Mouse (Mus musculus): Measurements from ENCODE around the gene Tmem51.
A peak's percentile ranks its signal among the peaks of the same experiment; 100 is the strongest.
"Not testable (repeated sequence)": the region's sequence is repeated elsewhere in the genome, so short reads cannot be mapped to it uniquely, and the experiment has no call there.

Tmem51 gene

GRCm38 (mm10) chr4:142026965-142027364, 57.1 kb downstream of the Tmem51 start:
- no peak for DNase-seq (ENCODE audit: extremely low read depth, low read depth, low spot score)

DNA sequence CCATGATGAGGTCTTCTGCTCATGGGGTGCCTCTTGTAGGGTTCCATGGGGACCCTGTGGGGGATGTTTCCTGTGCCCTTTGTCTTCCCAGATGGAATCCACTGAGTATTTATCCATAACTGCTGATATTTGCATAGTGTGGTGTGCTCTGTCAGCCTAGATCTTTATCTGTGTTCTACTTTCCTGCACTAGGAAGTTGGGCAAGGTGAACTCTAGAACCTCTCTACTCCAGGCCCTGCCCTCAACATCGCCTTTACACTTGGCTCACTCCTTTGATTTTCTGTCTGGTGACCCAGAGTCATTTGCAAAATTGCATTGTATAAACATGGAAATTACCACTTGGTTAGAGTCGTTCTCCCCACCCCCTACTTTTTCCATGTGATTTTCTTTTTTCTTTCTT, 59.6 kb downstream of the Tmem51 start:
- no peak for DNase-seq (ENCODE audit: extremely low read depth, low read depth, low spot score)

- DNase-seq (ENCODE audit: extremely low read depth, low read depth, low spot score): no peak
These were observed 60.9 kb downstream of the Tmem51 start for GRCm38 (mm10) chr4:142023166-142023565.

- no peak for DNase-seq (ENCODE audit: extremely low read depth, low read depth, low spot score)
These were observed 66.4 kb downstream of the Tmem51 start for GRCm38 (mm10) chr4:142017686-142018085.

DNA sequence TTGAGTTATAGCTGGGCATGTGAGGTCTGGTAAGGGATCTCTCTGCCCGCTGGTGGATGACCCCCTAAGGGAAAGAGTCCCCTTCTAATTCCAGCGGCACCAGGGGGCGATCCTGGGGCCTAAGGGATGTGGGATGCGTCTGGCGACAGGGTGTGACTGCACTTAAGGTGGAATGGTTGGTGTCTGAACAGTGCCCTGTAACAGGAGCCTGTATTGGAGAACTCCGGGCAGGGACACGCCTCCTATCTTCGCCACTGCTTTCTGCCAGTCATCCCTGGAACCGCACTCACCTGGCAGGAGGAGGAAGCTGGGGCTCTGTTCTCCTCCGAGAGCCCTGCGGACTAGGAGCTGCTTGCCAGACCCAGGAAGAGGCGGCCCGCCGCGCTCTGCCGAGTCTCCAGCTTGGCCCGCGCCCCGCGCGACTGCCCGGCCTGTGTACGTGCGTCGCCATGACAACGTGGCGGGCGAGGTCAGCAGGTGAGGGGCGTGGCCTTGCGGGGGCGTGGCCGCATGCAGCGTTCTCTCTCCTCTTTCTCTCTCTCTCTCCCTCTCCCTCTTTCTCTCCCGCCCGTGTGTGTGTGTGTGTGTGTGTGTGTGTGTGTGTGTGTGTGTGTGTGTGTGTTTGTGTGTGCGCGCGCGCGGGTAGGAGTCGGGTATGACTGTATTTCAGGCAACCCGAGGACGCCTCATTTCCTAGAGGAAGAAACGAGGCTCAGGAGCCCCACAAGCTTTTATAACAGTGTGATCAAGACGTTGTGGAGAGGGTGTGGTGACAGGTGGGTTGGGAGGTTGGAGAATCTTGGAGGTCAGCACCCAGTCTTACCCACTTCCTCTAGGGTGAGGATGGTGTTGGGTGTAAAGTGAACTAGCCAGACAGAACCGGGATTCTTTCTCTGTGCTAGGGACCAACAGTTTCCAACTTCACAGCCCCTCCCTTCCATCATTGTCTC, 69.2 kb downstream of the Tmem51 start, which contains the start of gene Fhad1:
Gene Fhad1, minus strand, starts transcription at position 424 of the 950 bp plus-strand sequence.
- DNase-seq (ENCODE audit: extremely low read depth, low read depth, low spot score): no peak

- no peak for DNase-seq (ENCODE audit: extremely low read depth, low read depth, low spot score)
These were observed 72.9 kb downstream of the Tmem51 start for GRCm38 (mm10) chr4:142011236-142011635.

DNA sequence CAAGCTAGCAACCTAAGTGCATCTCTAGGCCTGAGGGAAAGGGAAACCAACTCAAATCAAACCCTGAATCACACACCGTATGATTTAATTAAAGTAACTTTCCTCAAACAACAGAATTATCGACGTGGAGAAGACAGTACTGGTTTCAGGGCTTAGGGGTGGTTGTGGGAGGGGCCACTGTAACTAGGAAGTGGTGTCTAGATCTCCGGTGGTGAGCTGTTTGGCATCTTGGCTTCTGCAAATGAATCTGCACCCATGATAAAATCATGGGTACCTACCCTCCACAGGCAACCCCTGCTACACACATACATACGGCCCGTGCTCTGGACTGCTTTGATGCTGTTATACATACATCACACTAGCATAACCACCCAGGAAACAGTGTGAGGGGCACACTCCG, 73.7 kb downstream of the Tmem51 start:
- DNase-seq (ENCODE audit: extremely low read depth, low read depth, low spot score): no peak

- DNase-seq (ENCODE audit: extremely low read depth, low read depth, low spot score): no peak
These were observed 75.9 kb downstream of the Tmem51 start for GRCm38 (mm10) chr4:142008206-142008605.

DNA sequence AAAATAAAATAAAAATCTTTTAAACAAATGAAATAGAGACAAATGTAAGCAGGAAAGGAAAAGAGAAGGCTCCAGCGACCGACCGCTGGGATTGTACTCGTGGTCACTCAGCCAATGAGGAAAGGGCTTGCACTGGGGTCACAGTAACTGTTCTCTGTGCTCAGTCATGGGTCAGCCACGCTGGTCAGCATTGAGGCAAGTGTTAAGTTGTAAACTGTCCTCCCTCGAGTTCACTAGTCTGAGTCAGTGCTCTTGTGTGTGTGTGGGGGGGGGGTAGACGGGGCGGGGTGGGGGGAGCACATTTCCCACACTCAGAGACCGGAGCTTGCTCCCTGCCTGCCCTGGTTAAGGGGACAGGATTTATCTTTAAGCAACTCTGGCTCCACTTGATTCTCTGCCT, 83.5 kb downstream of the Tmem51 start:
- DNase-seq (ENCODE audit: extremely low read depth, low read depth, low spot score): no peak

- no peak for DNase-seq (ENCODE audit: extremely low read depth, low read depth, low spot score)
These were observed 84.5 kb downstream of the Tmem51 start for GRCm38 (mm10) chr4:141999494-142000074.

DNA sequence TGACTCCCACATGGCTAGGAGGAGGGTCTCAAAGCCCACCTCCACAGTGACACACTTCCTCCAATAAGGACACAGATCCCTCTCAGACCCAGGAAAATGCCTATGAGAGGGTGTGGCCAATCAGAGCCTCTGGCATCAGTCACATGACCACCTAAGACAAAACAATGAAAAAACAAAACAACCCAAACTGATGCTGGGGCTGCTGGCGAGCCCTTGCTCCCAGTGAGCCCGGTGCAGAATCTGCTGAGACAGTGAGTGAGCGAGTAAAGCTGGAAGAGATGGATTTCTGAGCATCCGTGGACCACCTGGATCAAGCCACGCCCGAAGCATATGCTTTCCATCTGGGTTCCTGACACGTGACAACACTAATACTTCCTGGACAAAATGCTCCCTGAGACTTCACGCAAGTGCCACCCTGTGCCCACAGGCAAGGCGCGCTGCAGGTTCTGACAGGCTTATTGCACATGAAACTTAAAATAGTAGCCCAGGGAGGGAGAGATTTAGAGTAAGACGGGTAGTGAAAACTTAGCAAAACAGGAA, 85.8 kb downstream of the Tmem51 start:
- peak; percentile 58 for DNase-seq (ENCODE audit: extremely low read depth, low read depth, low spot score)

DNA sequence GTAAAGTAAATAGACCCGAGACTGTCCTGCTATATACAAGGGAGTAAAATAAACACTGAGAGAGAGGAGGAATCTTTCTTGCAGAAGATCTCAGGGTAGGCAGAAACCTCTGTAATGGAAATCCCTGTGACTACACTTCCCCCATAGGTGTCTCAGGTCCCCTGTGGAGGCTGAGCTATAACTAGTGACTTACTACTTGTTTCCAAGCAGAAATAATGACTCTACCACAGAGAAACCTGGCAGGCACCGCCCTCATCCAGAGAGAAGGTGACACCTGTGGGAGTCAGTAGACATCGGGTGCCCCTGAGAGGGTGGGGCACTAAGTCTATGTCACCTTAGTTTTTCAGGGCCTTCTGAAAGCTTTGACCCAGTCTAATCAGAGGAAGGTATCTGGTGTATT, 87.2 kb downstream of the Tmem51 start:
- no peak for DNase-seq (ENCODE audit: extremely low read depth, low read depth, low spot score)

- no peak for DNase-seq (ENCODE audit: extremely low read depth, low read depth, low spot score)
These were observed 88.0 kb downstream of the Tmem51 start for GRCm38 (mm10) chr4:141996086-141996485.

- not testable (repeated sequence) for DNase-seq (ENCODE audit: extremely low read depth, low read depth, low spot score)
These were observed 90.0 kb downstream of the Tmem51 start for GRCm38 (mm10) chr4:141994062-141994471.

DNA sequence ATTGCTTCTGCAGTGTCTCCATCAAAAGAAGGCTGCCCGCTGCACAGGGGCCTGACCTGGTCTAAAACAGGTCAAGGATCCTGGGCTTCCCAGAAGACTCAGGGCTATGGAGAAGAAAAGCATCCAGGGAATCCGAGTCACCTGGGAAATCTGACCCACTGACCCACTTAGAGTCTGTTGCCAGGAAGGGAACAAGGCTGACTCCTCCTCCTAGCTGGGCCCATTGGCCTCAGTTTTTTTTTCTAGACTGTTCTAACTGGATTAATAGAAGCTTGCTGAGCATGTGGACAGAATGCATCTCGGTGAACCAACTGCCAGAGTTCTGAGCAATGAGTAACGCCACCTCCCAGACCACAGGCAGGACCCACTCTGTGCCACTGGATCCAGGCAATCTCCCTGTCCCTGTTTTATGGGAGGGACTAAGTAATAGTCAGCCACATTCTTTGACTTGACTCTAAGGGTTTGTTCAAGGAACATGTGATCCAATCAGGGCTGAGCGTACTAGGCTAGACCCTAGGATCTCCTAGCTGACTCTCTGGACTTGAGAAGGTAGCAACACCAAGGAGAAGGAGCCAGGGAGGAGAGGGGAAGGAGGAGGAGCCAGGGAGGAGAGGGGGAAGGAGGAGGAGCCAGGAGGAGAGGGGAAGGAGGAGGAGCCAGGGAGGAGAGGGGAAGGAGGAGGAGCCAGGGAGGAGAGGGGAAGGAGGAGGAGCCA, 90.6 kb downstream of the Tmem51 start:
- no peak for DNase-seq (ENCODE audit: extremely low read depth, low read depth, low spot score)

- no peak for DNase-seq (ENCODE audit: extremely low read depth, low read depth, low spot score)
These were observed 91.4 kb downstream of the Tmem51 start for GRCm38 (mm10) chr4:141992530-141993204.

DNA sequence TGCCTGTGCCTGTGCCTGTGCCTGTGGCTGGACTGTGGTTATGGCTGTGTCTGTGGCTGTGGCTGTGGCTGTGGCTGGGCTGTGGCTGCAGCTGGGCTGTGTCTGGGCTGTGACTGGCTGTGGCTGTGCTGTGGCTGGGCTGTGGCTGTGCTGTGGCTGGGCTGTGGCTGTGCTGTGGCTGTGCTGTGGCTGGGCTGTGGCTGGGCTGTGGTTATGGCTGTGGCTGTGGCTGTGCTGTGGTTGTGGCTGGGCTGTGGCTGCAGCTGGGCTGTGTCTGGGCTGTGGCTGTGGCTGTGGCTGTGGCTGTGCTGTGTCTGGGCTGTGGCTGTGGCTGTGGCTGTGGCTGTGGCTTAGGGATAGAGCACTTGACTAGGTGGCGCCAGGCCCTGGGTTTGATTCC, 95.9 kb downstream of the Tmem51 start:
- no peak for DNase-seq (ENCODE audit: extremely low read depth, low read depth, low spot score)

GRCm38 (mm10) chr4:141983689-141984088, 100.4 kb downstream of the Tmem51 start:
- no peak for DNase-seq (ENCODE audit: extremely low read depth, low read depth, low spot score)

GRCm38 (mm10) chr4:141981475-141981874, 102.6 kb downstream of the Tmem51 start:
- no peak for DNase-seq (ENCODE audit: extremely low read depth, low read depth, low spot score)

Measured in fat pad, adult 2 months (tissue).